Comparison of ENCODE assay signal across 9 mouse cellular contexts in genomic region chr13:113225811-113226210, GRCm38 (mm10). TPM values are rescaled to one million over a fixed set of nuclear protein-coding genes. Genes with fewer than 3 reads are reported as not detected.
DNase-seq lines count a peak whose midpoint lies in the region; ATAC-seq lines count a peak whose summit lies in the region.
"Had no signal": no experiment of that assay in that cellular context is flagged by ENCODE, and none has a peak within 500 bp of the region (broad histone marks: within the 10 kb centered on the region; RNA-seq: fewer than 3 reads in every experiment).

Gzmk (minus strand) TSS chr13:113225908.

- H3K36me3 ChIP-seq in hindbrain, embryonic 15.5 days: no peaks in the 10 kb centered on the region
- no peaks in the 10 kb centered on the region for H3K36me3 ChIP-seq in midbrain, embryonic 15.5 days (replicated peaks)

- H3K9ac ChIP-seq in hindbrain, embryonic 15.5 days: no peak within 1 kb of the TSS
- H3K9ac ChIP-seq in midbrain, embryonic 15.5 days: no peak within 1 kb of the TSS

- H3K9me3 ChIP-seq in hindbrain, embryonic 15.5 days: no peaks in the 10 kb centered on the region
- no peaks in the 10 kb centered on the region for H3K9me3 ChIP-seq in midbrain, embryonic 15.5 days

- H3K4me3 ChIP-seq in hindbrain, embryonic 15.5 days: no peak within 1 kb of the TSS
- H3K4me3 ChIP-seq in midbrain, embryonic 15.5 days: no peak within 1 kb of the TSS

- 28% methylated on average over 7 of the region's 7 CpGs for WGBS in hindbrain, embryonic 15.5 days
- 23% methylated on average over 7 of the region's 7 CpGs for WGBS in midbrain, embryonic 15.5 days

- H3K27ac ChIP-seq in hindbrain, embryonic 15.5 days (replicated peaks): no peak within 1 kb of the TSS
- 0 out of 2 replicates have a peak within 1 kb of the TSS, but pooled peaks have one; percentile 3 for H3K27ac ChIP-seq in midbrain, embryonic 15.5 days

- DNase-seq in embryo, embryonic 10.5 days (ENCODE audit: low spot score): peak; percentile 72
- DNase-seq in MN1 (ENCODE audit: low spot score): no peak
- DNase-seq in thymus, postnatal 10 days (ENCODE audit: low spot score in 2 of 2): no peak
- no peak for DNase-seq in thymus, postnatal 14 days

- ATAC-seq in CD4-positive, CD25-positive, alpha-beta regulatory T cell, adult 4 months: peak; percentile 53
- peak; percentile 97 for ATAC-seq in hindbrain, embryonic 15.5 days (ENCODE audit: low FRiP score, low read depth)
- peak; percentile 99 for ATAC-seq in midbrain, embryonic 15.5 days (replicated peaks)
- no peak for ATAC-seq in megakaryocyte-erythroid progenitor cell, adult 5-6 weeks (replicated peaks; ENCODE audit: low FRiP score, low TSS enrichment, poor library complexity, severe bottlenecking)

- peak within 1 kb of the TSS; percentile 23; the same call in 1 of the 2 replicates for H3K4me2 ChIP-seq in hindbrain, embryonic 15.5 days
- no peak within 1 kb of the TSS for H3K4me2 ChIP-seq in midbrain, embryonic 15.5 days

- H3K27me3 ChIP-seq in hindbrain, embryonic 15.5 days: no peaks in the 10 kb centered on the region
- no peaks in the 10 kb centered on the region for H3K27me3 ChIP-seq in midbrain, embryonic 15.5 days (replicated peaks)

- H3K4me1 ChIP-seq in hindbrain, embryonic 15.5 days (replicated peaks): peaks cover 15% of the 10 kb centered on the region
- H3K4me1 ChIP-seq in midbrain, embryonic 15.5 days: peaks cover 6% of the 10 kb centered on the region

RNA-seq across cellular contexts. Expression of gene Gzmk, which starts in this region (rescaled TPM):
- polyA plus RNA-seq in CD4-positive, CD25-positive, alpha-beta regulatory T cell, adult 4 months (2017; shearing (Covaris generic)): under 1 TPM in 1 of 2 experiments, not detected in 1; 0.77 TPM
- polyA plus RNA-seq in hindbrain, embryonic 15.5 days (2015; fragmentation: Nextera tagmentation; extraction: Ambion mirVana): 0.12 and 0.16 TPM in 2 replicates
- polyA plus RNA-seq in midbrain, embryonic 15.5 days (2015; fragmentation: Nextera tagmentation; extraction: Ambion mirVana): not detected in 2 replicates
- total RNA-seq in megakaryocyte-erythroid progenitor cell, adult 5-6 weeks (2014; fragmentation: Nextera tagmentation): not detected in 2 replicates
- total RNA-seq in megakaryocyte-erythroid progenitor cell, adult 5-6 weeks (2017): not detected in 2 replicates
- total RNA-seq: layer of hippocampus, postnatal 14 days had no signal

Comparison
In these comparisons a context has a peak if more than half of its experiments do, and no peak if none do; other contexts are left out.
1. Peak in ATAC-seq in CD4-positive, CD25-positive, alpha-beta regulatory T cell, adult 4 months; RNA of the gene not detected or under 1 TPM.
2. Peak in ATAC-seq and H3K4me2 ChIP-seq in hindbrain, embryonic 15.5 days; RNA of the gene not detected or under 1 TPM.
3. Peak in ATAC-seq and H3K27ac ChIP-seq in midbrain, embryonic 15.5 days; RNA of the gene not detected or under 1 TPM.